Mouse (Mus musculus) midbrain, embryonic 15.5 days (tissue): ENCODE data around the gene Grpel1. TPM values are rescaled to one million over a fixed set of nuclear protein-coding genes. Genes with fewer than 3 reads are reported as not detected.

Experiments used
- ATAC-seq: fragments of 200-750 bp; cut with Nextera tagmentation; replicated peaks from 2 replicates; pipeline ENCODE4 v1.8.0; 2017; ENCODE audit warnings: moderate TSS enrichment
- H3K27ac ChIP-seq: fragments of 300-500 bp; sonication (generic); 2 replicates; pipeline ENCODE4 v1.5.1; 2015; ENCODE audit warnings: mild to moderate bottlenecking, inconsistent platforms
- H3K27me3 ChIP-seq: fragments of 300-500 bp; sonication (generic); replicated peaks from 2 replicates; pipeline ENCODE4 v1.6.1; 2015; ENCODE audit warnings: inconsistent platforms
- H3K36me3 ChIP-seq: fragments of 300-500 bp; sonication (generic); replicated peaks from 2 replicates; pipeline ENCODE4 v1.6.1; 2015; ENCODE audit warnings: inconsistent platforms
- H3K4me1 ChIP-seq: fragments of 300-500 bp; sonication (generic); 2 replicates; pipeline ENCODE4 v1.6.1; 2015; ENCODE audit warnings: inconsistent platforms
- H3K4me2 ChIP-seq: fragments of 300-500 bp; sonication (generic); 2 replicates; pipeline ENCODE4 v1.6.1; 2015; ENCODE audit warnings: inconsistent platforms, mild to moderate bottlenecking, moderate library complexity
- H3K4me3 ChIP-seq: fragments of 300-500 bp; sonication (generic); 2 replicates; pipeline ENCODE4 v1.5.1; 2015; ENCODE audit warnings: mild to moderate bottlenecking, inconsistent platforms
- H3K9ac ChIP-seq: fragments of 300-500 bp; sonication (generic); 2 replicates; pipeline ENCODE4 v1.6.1; 2015; ENCODE audit warnings: mild to moderate bottlenecking, inconsistent platforms
- H3K9me3 ChIP-seq: fragments of 300-500 bp; sonication (generic); 2 replicates; pipeline ENCODE4 v1.6.1; 2016; ENCODE audit warnings: inconsistent platforms
- WGBS: fragments of 180-500 bp; shearing (Covaris S2); methylation state at CpG from one replicate; pipeline ENCODE4 v1.1.7; 2015; ENCODE audit warnings: mixed read lengths; 5-methylcytosine and 5-hydroxymethylcytosine counted together
- polyA plus RNA-seq: library from polyadenylated mRNA; unstranded; fragments of >200 nt; fragmentation: Nextera tagmentation; extraction: Ambion mirVana; gene quantifications from 2 replicates; pipeline ENCODE4 v1.2.1, GENCODE M21; 2015

The Grpel1 gene
- polyA plus RNA-seq, 1 experiment from 2014 or later, result 41.0 TPM

- no peak overlapping the region for H3K9ac ChIP-seq
- no peaks in the 10 kb centered on the region for H3K9me3 ChIP-seq
- no peaks in the 10 kb centered on the region for H3K36me3 ChIP-seq
- no peak for ATAC-seq
- WGBS, result 40% methylated on average over 8 of the region's 8 CpGs
- H3K27ac ChIP-seq, result no peak overlapping the region
- H3K4me3 ChIP-seq, result no peak overlapping the region
- peaks cover 8% of the 10 kb centered on the region; the same call in 1 of the 2 replicates for H3K4me1 ChIP-seq
- no peak overlapping the region for H3K4me2 ChIP-seq
- H3K27me3 ChIP-seq, result no peaks in the 10 kb centered on the region
These were observed 19.8 kb upstream of the Grpel1 start for GRCm38 (mm10) chr5:36445028-36445427.

DNA sequence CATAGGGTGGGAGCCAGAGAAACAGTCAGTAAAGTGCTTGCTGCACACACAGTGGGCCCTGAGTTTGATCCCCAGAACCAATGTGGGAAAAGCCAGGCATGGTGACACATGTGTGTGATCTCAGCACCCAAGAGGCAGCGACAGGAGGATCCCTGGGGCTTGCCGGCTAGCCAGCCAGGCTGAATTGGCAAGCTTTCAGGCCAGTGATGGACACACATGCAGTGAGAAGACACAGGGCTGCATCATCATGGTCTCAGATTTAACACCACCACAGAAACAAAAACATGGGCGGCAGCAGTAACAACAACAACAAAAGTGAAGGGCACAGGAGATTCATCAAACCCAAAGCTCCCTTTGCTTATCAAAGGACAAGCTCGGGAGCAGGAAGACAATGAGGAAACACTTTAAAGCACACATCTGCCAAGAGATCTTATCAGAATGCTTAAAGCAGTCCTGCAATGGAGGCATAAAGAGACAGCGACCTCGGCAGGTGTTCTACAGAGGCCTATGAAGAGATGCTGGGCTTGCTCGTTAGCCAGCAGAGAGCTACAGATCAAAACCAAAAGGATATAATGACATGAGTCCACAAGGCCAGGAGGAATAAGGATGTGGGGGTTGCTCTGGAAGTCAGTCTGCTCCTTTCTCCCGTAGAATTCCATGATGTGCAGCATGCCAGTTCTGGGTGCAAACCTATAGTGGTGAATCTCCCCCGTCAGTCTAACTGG is 18.5 kb upstream of the Grpel1 start:
- Histone ChIP-seq H3K4me1 (peaks cover 8% of the 10 kb centered on the region; the same call in 1 of the 2 replicates), H3K9ac (no peak overlapping the region), H3K4me3 (no peak overlapping the region), H3K4me2 (no peak overlapping the region), H3K9me3 (no peaks in the 10 kb centered on the region), H3K36me3 (no peaks in the 10 kb centered on the region), H3K27ac (peak overlapping the region; percentile 46), H3K27me3 (no peaks in the 10 kb centered on the region)
- WGBS, result 36% methylated on average over 9 of the region's 9 CpGs
- 0 out of 2 replicates have a peak, but pooled peaks have one; percentile 25 for ATAC-seq

GRCm38 (mm10) chr5:36447872-36448271 is 16.9 kb upstream of the Grpel1 start:
- H3K36me3 ChIP-seq, result no peaks in the 10 kb centered on the region
- H3K27me3 ChIP-seq, result no peaks in the 10 kb centered on the region
- no peak overlapping the region for H3K9ac ChIP-seq
- H3K4me3 ChIP-seq, result no peak overlapping the region
- H3K4me2 ChIP-seq, result no peak overlapping the region
- no peak overlapping the region for H3K27ac ChIP-seq
- H3K4me1 ChIP-seq, result peaks cover 8% of the 10 kb centered on the region; the same call in 1 of the 2 replicates
- H3K9me3 ChIP-seq, result no peaks in the 10 kb centered on the region
- ATAC-seq, result no peak
- WGBS, result 90% methylated on average over 12 of the region's 12 CpGs

GRCm38 (mm10) chr5:36449710-36450358 is 15.0 kb upstream of the Grpel1 start:
- Histone ChIP-seq H3K4me2 (no peak overlapping the region), H3K27me3 (no peaks in the 10 kb centered on the region), H3K27ac (no peak overlapping the region), H3K9me3 (no peaks in the 10 kb centered on the region), H3K36me3 (no peaks in the 10 kb centered on the region), H3K4me3 (no peak overlapping the region), H3K9ac (no peak overlapping the region), H3K4me1 (peaks cover 8% of the 10 kb centered on the region; the same call in 1 of the 2 replicates)
- WGBS, result 80% methylated on average over 6 of the region's 6 CpGs
- no peak for ATAC-seq

GRCm38 (mm10) chr5:36451119-36451518 is 13.7 kb upstream of the Grpel1 start:
- Histone ChIP-seq H3K4me3 (no peak overlapping the region), H3K27me3 (no peaks in the 10 kb centered on the region), H3K27ac (no peak overlapping the region), H3K36me3 (no peaks in the 10 kb centered on the region), H3K4me2 (no peak overlapping the region), H3K9ac (no peak overlapping the region), H3K4me1 (peaks cover 1% of the 10 kb centered on the region; the same call in 1 of the 2 replicates), H3K9me3 (no peaks in the 10 kb centered on the region)
- no peak for ATAC-seq
- 27% methylated on average over 9 of the region's 10 CpGs for WGBS

DNA sequence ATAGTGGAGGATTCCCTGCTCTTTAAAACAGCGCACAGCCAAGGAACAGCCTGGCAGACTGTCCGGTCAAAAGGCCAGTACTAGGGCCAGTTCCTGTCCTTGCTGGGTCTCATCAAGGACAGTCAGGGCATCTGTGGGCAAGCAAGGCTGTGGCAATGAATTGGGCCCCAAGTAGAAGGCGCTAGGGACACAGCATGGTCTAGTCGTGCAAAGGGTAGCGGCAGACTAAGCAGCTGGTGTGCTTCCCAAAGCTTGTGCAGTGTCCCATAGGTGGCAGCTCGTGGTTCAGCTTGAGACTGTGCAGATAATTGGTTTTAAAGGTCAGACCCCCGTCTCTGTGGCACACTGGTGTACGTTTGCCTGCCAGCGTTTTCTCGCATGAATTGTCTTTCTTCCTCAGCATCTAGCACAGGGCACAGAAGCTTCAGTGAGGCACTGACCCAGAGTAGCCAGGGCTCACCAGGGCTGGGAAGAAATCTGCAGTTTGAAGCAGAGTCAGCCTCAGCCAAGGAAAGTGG is 12.9 kb upstream of the Grpel1 start:
- 55% methylated on average over 10 of the region's 10 CpGs for WGBS
- no peaks in the 10 kb centered on the region for H3K4me1 ChIP-seq

DNA sequence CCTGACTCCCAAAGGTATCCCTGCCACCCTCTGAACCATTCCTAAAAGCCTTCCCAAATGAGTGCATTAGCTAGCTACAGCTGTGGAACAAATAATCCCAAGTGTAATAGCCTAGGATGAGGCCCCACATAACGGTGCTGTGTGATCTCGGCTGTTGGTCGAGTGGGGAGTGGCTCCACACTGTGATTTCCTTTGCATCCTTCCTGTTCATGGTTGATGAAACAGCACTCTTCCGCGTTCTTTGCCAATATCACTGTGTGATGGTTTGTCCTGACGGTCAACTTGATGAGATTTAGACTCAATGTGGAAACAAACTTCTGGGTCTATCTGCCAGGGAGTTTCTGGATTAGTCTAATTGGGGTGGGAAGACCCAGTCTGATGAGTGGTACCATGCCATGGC is 12.0 kb upstream of the Grpel1 start:
- no peak for ATAC-seq
- H3K36me3 ChIP-seq, result no peaks in the 10 kb centered on the region
- WGBS, result 82% methylated on average over 6 of the region's 6 CpGs
- no peak overlapping the region for H3K4me3 ChIP-seq
- no peaks in the 10 kb centered on the region for H3K9me3 ChIP-seq
- no peak overlapping the region for H3K4me2 ChIP-seq
- H3K4me1 ChIP-seq, result no peaks in the 10 kb centered on the region
- no peak overlapping the region for H3K9ac ChIP-seq
- H3K27ac ChIP-seq, result no peak overlapping the region
- no peaks in the 10 kb centered on the region for H3K27me3 ChIP-seq

More for the DNA sequence above, 12.9 kb upstream of the Grpel1 start:
- H3K9ac ChIP-seq, result no peak overlapping the region
- H3K4me2 ChIP-seq, result no peak overlapping the region
- no peak overlapping the region for H3K27ac ChIP-seq
- H3K4me3 ChIP-seq, result no peak overlapping the region
- H3K9me3 ChIP-seq, result no peaks in the 10 kb centered on the region
- H3K27me3 ChIP-seq, result no peaks in the 10 kb centered on the region
- H3K36me3 ChIP-seq, result no peaks in the 10 kb centered on the region
- ATAC-seq, result no peak

- H3K4me2 ChIP-seq, result no peak overlapping the region
- H3K4me1 ChIP-seq, result no peaks in the 10 kb centered on the region
- no peak overlapping the region for H3K4me3 ChIP-seq
- no peaks in the 10 kb centered on the region for H3K27me3 ChIP-seq
- no peak overlapping the region for H3K9ac ChIP-seq
- H3K9me3 ChIP-seq, result no peaks in the 10 kb centered on the region
- H3K27ac ChIP-seq, result no peak overlapping the region
- 74% methylated on average over 4 of the region's 4 CpGs for WGBS
- ATAC-seq, result no peak
- H3K36me3 ChIP-seq, result no peaks in the 10 kb centered on the region
These were observed 7.1 kb upstream of the Grpel1 start for GRCm38 (mm10) chr5:36457706-36458105.

- Histone ChIP-seq H3K4me3 (no peak overlapping the region), H3K4me1 (peaks cover 2% of the 10 kb centered on the region; the same call in 1 of the 2 replicates), H3K27ac (no peak overlapping the region), H3K9ac (no peak overlapping the region), H3K36me3 (no peaks in the 10 kb centered on the region), H3K27me3 (no peaks in the 10 kb centered on the region), H3K9me3 (no peaks in the 10 kb centered on the region), H3K4me2 (no peak overlapping the region)
- no peak for ATAC-seq
- 15% methylated on average over 4 of the region's 4 CpGs for WGBS
These were observed 5.9 kb upstream of the Grpel1 start for GRCm38 (mm10) chr5:36458926-36459325.

GRCm38 (mm10) chr5:36460712-36461111 is 4.1 kb upstream of the Grpel1 start:
- H3K27ac ChIP-seq, result no peak overlapping the region
- H3K9me3 ChIP-seq, result no peaks in the 10 kb centered on the region
- no peak overlapping the region for H3K9ac ChIP-seq
- no peaks in the 10 kb centered on the region for H3K36me3 ChIP-seq
- H3K27me3 ChIP-seq, result no peaks in the 10 kb centered on the region
- ATAC-seq, result no peak
- no peak overlapping the region for H3K4me2 ChIP-seq
- 95% methylated on average over 2 of the region's 2 CpGs for WGBS
- peaks cover 12% of the 10 kb centered on the region for H3K4me1 ChIP-seq
- no peak overlapping the region for H3K4me3 ChIP-seq

DNA sequence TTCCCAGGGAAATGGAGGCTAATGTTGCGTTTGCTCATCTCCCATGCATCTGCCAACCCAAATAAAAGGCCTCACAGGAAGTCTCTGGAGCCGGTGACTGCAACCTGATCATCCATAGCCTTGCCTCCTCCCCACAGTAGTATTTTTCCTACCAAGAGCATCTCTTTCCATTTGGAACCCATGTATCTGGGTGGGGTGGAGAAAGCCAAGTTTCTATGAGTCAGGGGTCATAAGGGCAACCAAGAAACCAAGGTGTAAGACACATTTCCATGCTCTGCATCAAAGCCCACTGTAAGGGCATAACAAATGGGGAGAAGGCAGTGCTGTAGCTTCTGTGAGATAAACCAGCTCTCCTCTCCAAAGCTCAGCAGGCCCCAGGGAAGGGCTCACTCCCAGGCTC is 3.6 kb upstream of the Grpel1 start:
- Histone ChIP-seq H3K4me3 (no peak overlapping the region), H3K36me3 (no peaks in the 10 kb centered on the region), H3K4me2 (no peak overlapping the region), H3K9ac (no peak overlapping the region), H3K9me3 (no peaks in the 10 kb centered on the region), H3K27me3 (no peaks in the 10 kb centered on the region), H3K4me1 (peaks cover 17% of the 10 kb centered on the region), H3K27ac (no peak overlapping the region)
- 61% methylated on average over 2 of the region's 2 CpGs for WGBS
- ATAC-seq, result no peak

GRCm38 (mm10) chr5:36462810-36463209 is 2.0 kb upstream of the Grpel1 start:
- Histone ChIP-seq H3K27me3 (no peaks in the 10 kb centered on the region), H3K9ac (no peak overlapping the region), H3K27ac (no peak overlapping the region), H3K4me2 (no peak overlapping the region), H3K4me3 (no peak overlapping the region), H3K4me1 (peaks cover 23% of the 10 kb centered on the region), H3K9me3 (no peaks in the 10 kb centered on the region), H3K36me3 (no peaks in the 10 kb centered on the region)
- 15% methylated on average over 7 of the region's 7 CpGs for WGBS
- ATAC-seq, result no peak
